Mouse (Mus musculus) kidney, postnatal 0 days (tissue): ENCODE data around the gene Aox1. TPM values are rescaled to one million over a fixed set of nuclear protein-coding genes. Genes with fewer than 3 reads are reported as not detected.
A peak's percentile ranks its signal among the peaks of the same experiment; 100 is the strongest.

Experiments
- ATAC-seq: fragments of 200-750 bp; cut with Nextera tagmentation; replicated peaks from 2 replicates; pipeline ENCODE4 v1.8.0; 2017; ENCODE audit warnings: low read depth, moderate number of reproducible peaks, moderate TSS enrichment, moderate library complexity; ENCODE audit not compliant: low FRiP score
- DNase-seq: peaks from one replicate; pipeline ENCODE4 v3.0.0-alpha.2; 2016; ENCODE audit warnings: low spot score
- H3K27ac ChIP-seq: fragments of 300-500 bp; sonication (generic); 2 replicates; pipeline ENCODE4 v1.5.1; 2014; ENCODE audit warnings: mild to moderate bottlenecking
- H3K27me3 ChIP-seq: fragments of 300-500 bp; sonication (generic); 2 replicates; pipeline ENCODE4 v1.6.1; 2014; ENCODE audit warnings: low read length, mixed read lengths; ENCODE audit not compliant: insufficient read depth
- H3K36me3 ChIP-seq: fragments of 300-500 bp; sonication (generic); 2 replicates; pipeline ENCODE4 v1.6.1; 2014; ENCODE audit warnings: low read length, mixed read lengths; ENCODE audit not compliant: insufficient read depth
- H3K4me1 ChIP-seq: fragments of 300-500 bp; sonication (generic); replicated peaks from 2 replicates; pipeline ENCODE4 v1.6.1; 2014; ENCODE audit warnings: antibody characterized with exemption, low read length, mixed read lengths; ENCODE audit not compliant: insufficient read depth
- H3K4me2 ChIP-seq: fragments of 300-500 bp; sonication (generic); 2 replicates; pipeline ENCODE4 v1.6.1; 2014; ENCODE audit warnings: mild to moderate bottlenecking, low read length, moderate library complexity, mixed read lengths
- H3K4me3 ChIP-seq: fragments of 300-500 bp; sonication (generic); replicated peaks from 2 replicates; pipeline ENCODE4 v1.5.1; 2014; ENCODE audit warnings: low read depth, low read length
- H3K9ac ChIP-seq: fragments of 300-500 bp; sonication (generic); 2 replicates; pipeline ENCODE4 v1.6.1; 2014; ENCODE audit warnings: low read depth, low read length
- H3K9me3 ChIP-seq: fragments of 300-500 bp; sonication (generic); replicated peaks from 2 replicates; pipeline ENCODE4 v1.6.1; 2016; ENCODE audit warnings: low read length, inconsistent platforms, mixed read lengths
- CTCF ChIP-seq: IDR thresholded peaks from 2 replicates; pipeline ENCODE4 v1.5.1; 2016; ENCODE audit warnings: antibody characterized with exemption, low read depth, mild to moderate bottlenecking, moderate library complexity
- WGBS: fragments of 180-500 bp; shearing (Covaris S2); extraction: QIAGEN DNeasy Blood & Tissue Kit; methylation state at CpG from one replicate; pipeline ENCODE4 v1.1.7; 2014; 5-methylcytosine and 5-hydroxymethylcytosine counted together
- polyA plus RNA-seq: library from polyadenylated mRNA; unstranded; fragments of >200 nt; fragmentation: Nextera tagmentation; extraction: Ambion mirVana; gene quantifications from 2 replicates; pipeline ENCODE4 v1.2.1, GENCODE M21; 2015

Gene Aox1
- polyA plus RNA-seq, 1 experiment from 2014 or later = 0.13 TPM

- 66% methylated on average over 5 of the region's 5 CpGs for WGBS
- TF ChIP-seq CTCF = no peak
Measured at GRCm38 (mm10) chr1:58045546-58045945, 15.8 kb downstream of the Aox1 start.

GRCm38 (mm10) chr1:58046721-58047290 is 17.1 kb downstream of the Aox1 start:
- no peak overlapping the region for H3K9ac ChIP-seq
- DNase-seq (no peak), ATAC-seq (no peak)
- WGBS = 66% methylated on average over 3 of the region's 3 CpGs
- H3K27ac ChIP-seq = no peak overlapping the region
- H3K4me2 ChIP-seq = no peak overlapping the region
- H3K9me3 ChIP-seq = no peaks in the 10 kb centered on the region
- TF ChIP-seq CTCF = no peak
- H3K4me3 ChIP-seq = no peak overlapping the region
- no peaks in the 10 kb centered on the region for H3K27me3 ChIP-seq
- no peaks in the 10 kb centered on the region for H3K4me1 ChIP-seq
- H3K36me3 ChIP-seq = no peaks in the 10 kb centered on the region

More at GRCm38 (mm10) chr1:58045546-58045945, 15.8 kb downstream of the Aox1 start:
- H3K36me3 ChIP-seq = no peaks in the 10 kb centered on the region
- ATAC-seq (no peak), DNase-seq (no peak)
- no peaks in the 10 kb centered on the region for H3K9me3 ChIP-seq
- H3K27me3 ChIP-seq = no peaks in the 10 kb centered on the region
- H3K4me3 ChIP-seq = no peak overlapping the region
- no peaks in the 10 kb centered on the region for H3K4me1 ChIP-seq
- H3K27ac ChIP-seq = no peak overlapping the region
- H3K9ac ChIP-seq = no peak overlapping the region
- H3K4me2 ChIP-seq = no peak overlapping the region

GRCm38 (mm10) chr1:58049126-58049525 is 19.4 kb downstream of the Aox1 start:
- Histone ChIP-seq H3K4me2 (no peak overlapping the region), H3K9me3 (no peaks in the 10 kb centered on the region), H3K4me1 (no peaks in the 10 kb centered on the region), H3K36me3 (no peaks in the 10 kb centered on the region), H3K27ac (no peak overlapping the region), H3K4me3 (no peak overlapping the region), H3K27me3 (no peaks in the 10 kb centered on the region), H3K9ac (no peak overlapping the region)
- no peak for TF ChIP-seq CTCF
- ATAC-seq = no peak
- DNase-seq = no peak
- 83% methylated on average over 5 of the region's 5 CpGs for WGBS

GRCm38 (mm10) chr1:58055598-58055997 is 25.9 kb downstream of the Aox1 start:
- TF ChIP-seq CTCF = no peak
- Histone ChIP-seq H3K9me3 (no peaks in the 10 kb centered on the region), H3K4me2 (no peak overlapping the region), H3K4me3 (no peak overlapping the region), H3K4me1 (0 out of 2 replicates have a peak, but pooled peaks cover 3% of the 10 kb centered on the region), H3K36me3 (no peaks in the 10 kb centered on the region), H3K27ac (no peak overlapping the region), H3K9ac (no peak overlapping the region), H3K27me3 (no peaks in the 10 kb centered on the region)
- ATAC-seq (no peak), DNase-seq (no peak)
- WGBS = 88% methylated on average over 11 of the region's 11 CpGs

- Histone ChIP-seq H3K9me3 (no peaks in the 10 kb centered on the region), H3K4me1 (0 out of 2 replicates have a peak, but pooled peaks cover 3% of the 10 kb centered on the region), H3K4me2 (no peak overlapping the region; the same call in 1 of the 2 replicates), H3K27me3 (no peaks in the 10 kb centered on the region), H3K9ac (no peak overlapping the region), H3K27ac (no peak overlapping the region), H3K4me3 (no peak overlapping the region), H3K36me3 (no peaks in the 10 kb centered on the region)
- DNase-seq (no peak), ATAC-seq (no peak)
- WGBS = 72% methylated on average over 13 of the region's 13 CpGs
- no peak for TF ChIP-seq CTCF
Measured at GRCm38 (mm10) chr1:58056074-58056807, 26.5 kb downstream of the Aox1 start.

GRCm38 (mm10) chr1:58056939-58057338 is 27.2 kb downstream of the Aox1 start:
- no peak for ATAC-seq
- WGBS = 55% methylated on average over 11 of the region's 11 CpGs
- H3K9ac ChIP-seq = no peak overlapping the region
- no peaks in the 10 kb centered on the region for H3K36me3 ChIP-seq
- H3K4me2 ChIP-seq = no peak overlapping the region
- TF ChIP-seq CTCF = no peak
- H3K27ac ChIP-seq = no peak overlapping the region
- DNase-seq = peak; percentile 28
- no peaks in the 10 kb centered on the region for H3K27me3 ChIP-seq
- H3K9me3 ChIP-seq = no peaks in the 10 kb centered on the region
- H3K4me1 ChIP-seq = 0 out of 2 replicates have a peak, but pooled peaks cover 3% of the 10 kb centered on the region
- no peak overlapping the region for H3K4me3 ChIP-seq
